Mouse (Mus musculus) liver, embryonic 11.5 days (tissue): ENCODE results near the gene Htr5b. TPM values are rescaled to one million over a fixed set of nuclear protein-coding genes. Genes with fewer than 3 reads are reported as not detected.

ENCODE experiments used
- ATAC-seq: fragments of 200-750 bp; cut with Nextera tagmentation; replicated peaks from 2 replicates; pipeline ENCODE4 v1.8.0; 2017; ENCODE audit warnings: moderate number of reproducible peaks, mild to moderate bottlenecking, moderate TSS enrichment, moderate library complexity; ENCODE audit not compliant: low FRiP score
- DNase-seq: peaks from one replicate; pipeline ENCODE4 v3.0.0-alpha.2; 2017; ENCODE audit warnings: low spot score
- H3K27ac ChIP-seq: fragments of 300-500 bp; sonication (generic); 2 replicates; pipeline ENCODE4 v1.5.1; 2014; ENCODE audit warnings: mild to moderate bottlenecking, low read depth, low read length, control low read depth
- H3K27me3 ChIP-seq: fragments of 300-500 bp; sonication (generic); replicated peaks from 2 replicates; pipeline ENCODE4 v1.6.1; 2014; ENCODE audit warnings: low read length, mixed read lengths; ENCODE audit not compliant: control insufficient read depth, insufficient read depth
- H3K36me3 ChIP-seq: fragments of 300-500 bp; sonication (generic); 2 replicates; pipeline ENCODE4 v1.6.1; 2014; ENCODE audit warnings: mild to moderate bottlenecking, low read length, moderate library complexity, mixed read lengths; ENCODE audit not compliant: control insufficient read depth, insufficient read depth
- H3K4me1 ChIP-seq: fragments of 300-500 bp; sonication (generic); replicated peaks from 2 replicates; pipeline ENCODE4 v1.6.1; 2014; ENCODE audit warnings: low read length, mixed read lengths; ENCODE audit not compliant: control insufficient read depth, insufficient read depth
- H3K4me2 ChIP-seq: fragments of 300-500 bp; sonication (generic); 2 replicates; pipeline ENCODE4 v1.6.1; 2014; ENCODE audit warnings: mild to moderate bottlenecking, control low read depth, moderate library complexity
- H3K4me3 ChIP-seq: fragments of 300-500 bp; sonication (generic); 2 replicates; pipeline ENCODE4 v1.5.1; 2014; ENCODE audit warnings: low read depth, low read length, control low read depth
- H3K9ac ChIP-seq: fragments of 300-500 bp; sonication (generic); 2 replicates; pipeline ENCODE4 v1.6.1; 2014; ENCODE audit warnings: low read depth, low read length, control low read depth
- H3K9me3 ChIP-seq: fragments of 300-500 bp; sonication (generic); 2 replicates; pipeline ENCODE4 v1.6.1; 2016; ENCODE audit warnings: low read length, inconsistent platforms, mixed read lengths; ENCODE audit not compliant: control insufficient read depth
- WGBS: fragments of 180-500 bp; shearing (Covaris S2); extraction: QIAGEN DNeasy Blood & Tissue Kit; methylation state at CpG from one replicate; pipeline ENCODE4 v1.1.7; 2014; 5-methylcytosine and 5-hydroxymethylcytosine counted together
- polyA plus RNA-seq: library from polyadenylated mRNA; unstranded; fragments of >200 nt; fragmentation: Nextera tagmentation; extraction: Ambion mirVana; gene quantifications from 2 replicates; pipeline ENCODE4 v1.2.1, GENCODE M21; 2014

Gene Htr5b
- polyA plus RNA-seq, 1 experiment from 2014 or later, result not detected

- H3K4me3 ChIP-seq, result no peak overlapping the region
- no peak for ATAC-seq
- H3K27ac ChIP-seq, result no peak overlapping the region
- no peak for DNase-seq
- H3K4me1 ChIP-seq, result no peaks in the 10 kb centered on the region
- no peaks in the 10 kb centered on the region for H3K36me3 ChIP-seq
- WGBS, result 59% methylated on average over 2 of the region's 2 CpGs
- no peaks in the 10 kb centered on the region for H3K27me3 ChIP-seq
- H3K4me2 ChIP-seq, result no peak overlapping the region
- no peak overlapping the region for H3K9ac ChIP-seq
- no peaks in the 10 kb centered on the region for H3K9me3 ChIP-seq
Measured at GRCm38 (mm10) chr1:121511186-121511585, 17.1 kb downstream of the Htr5b start.

- Histone ChIP-seq H3K4me1 (no peaks in the 10 kb centered on the region), H3K4me3 (no peak overlapping the region), H3K4me2 (no peak overlapping the region), H3K27me3 (no peaks in the 10 kb centered on the region), H3K9ac (no peak overlapping the region), H3K9me3 (no peaks in the 10 kb centered on the region), H3K27ac (no peak overlapping the region), H3K36me3 (no peaks in the 10 kb centered on the region)
- DNase-seq, result no peak
- 85% methylated on average over 19 of the region's 19 CpGs for WGBS
- no peak for ATAC-seq
Measured at GRCm38 (mm10) chr1:121510420-121511140, 17.7 kb downstream of the Htr5b start.

- Histone ChIP-seq H3K36me3 (no peaks in the 10 kb centered on the region), H3K27ac (no peak overlapping the region), H3K4me2 (no peak overlapping the region), H3K4me3 (no peak overlapping the region), H3K27me3 (no peaks in the 10 kb centered on the region), H3K4me1 (no peaks in the 10 kb centered on the region), H3K9me3 (no peaks in the 10 kb centered on the region), H3K9ac (no peak overlapping the region)
- 64% methylated on average over 2 of the region's 2 CpGs for WGBS
- ATAC-seq (no peak), DNase-seq (no peak)
Measured at GRCm38 (mm10) chr1:121508729-121509128, 19.5 kb downstream of the Htr5b start.

- H3K4me3 ChIP-seq, result no peak overlapping the region
- H3K4me2 ChIP-seq, result no peak overlapping the region
- H3K36me3 ChIP-seq, result peaks cover 23% of the 10 kb centered on the region
- H3K4me1 ChIP-seq, result no peaks in the 10 kb centered on the region
- no peak overlapping the region for H3K27ac ChIP-seq
- no peak overlapping the region for H3K9ac ChIP-seq
- H3K9me3 ChIP-seq, result no peaks in the 10 kb centered on the region
- ATAC-seq (peak; percentile 60), DNase-seq (no peak)
- 90% methylated on average over 4 of the region's 4 CpGs for WGBS
- H3K27me3 ChIP-seq, result no peaks in the 10 kb centered on the region
Measured at GRCm38 (mm10) chr1:121497093-121497492, 31.2 kb downstream of the Htr5b start.

- peaks cover 9% of the 10 kb centered on the region for H3K36me3 ChIP-seq
- no peak for DNase-seq
Measured at GRCm38 (mm10) chr1:121490241-121490640, 38.0 kb downstream of the Htr5b start.

GRCm38 (mm10) chr1:121486803-121487202 lies 41.5 kb downstream of the Htr5b start:
- ATAC-seq (no peak), DNase-seq (no peak)
- Histone ChIP-seq H3K27ac (no peak overlapping the region), H3K4me1 (no peaks in the 10 kb centered on the region), H3K27me3 (no peaks in the 10 kb centered on the region), H3K4me3 (no peak overlapping the region), H3K4me2 (no peak overlapping the region), H3K36me3 (peaks cover 14% of the 10 kb centered on the region), H3K9me3 (no peaks in the 10 kb centered on the region), H3K9ac (no peak overlapping the region)
- 94% methylated on average over 6 of the region's 6 CpGs for WGBS

More at GRCm38 (mm10) chr1:121490241-121490640, 38.0 kb downstream of the Htr5b start:
- peak; percentile 46; the same call in 1 of the 2 replicates for ATAC-seq
- Histone ChIP-seq H3K9me3 (no peaks in the 10 kb centered on the region), H3K9ac (no peak overlapping the region), H3K27me3 (no peaks in the 10 kb centered on the region), H3K4me2 (no peak overlapping the region), H3K27ac (no peak overlapping the region), H3K4me1 (no peaks in the 10 kb centered on the region), H3K4me3 (no peak overlapping the region)
- 35% methylated on average over 5 of the region's 5 CpGs for WGBS

GRCm38 (mm10) chr1:121483091-121483490 lies 45.2 kb downstream of the Htr5b start:
- H3K27ac ChIP-seq, result no peak overlapping the region
- H3K27me3 ChIP-seq, result no peaks in the 10 kb centered on the region
- 84% methylated on average over 4 of the region's 4 CpGs for WGBS
- no peak for ATAC-seq
- no peak overlapping the region for H3K9ac ChIP-seq
- H3K36me3 ChIP-seq, result peaks cover 14% of the 10 kb centered on the region
- DNase-seq, result no peak
- H3K9me3 ChIP-seq, result no peaks in the 10 kb centered on the region
- H3K4me2 ChIP-seq, result no peak overlapping the region
- no peaks in the 10 kb centered on the region for H3K4me1 ChIP-seq
- no peak overlapping the region for H3K4me3 ChIP-seq

GRCm38 (mm10) chr1:121479403-121479802 lies 48.9 kb downstream of the Htr5b start:
- ATAC-seq (no peak), DNase-seq (no peak)
- WGBS, result 86% methylated on average over 5 of the region's 5 CpGs

More at GRCm38 (mm10) chr1:121479403-121479802, 48.9 kb downstream of the Htr5b start:
- H3K27me3 ChIP-seq, result no peaks in the 10 kb centered on the region
- H3K9me3 ChIP-seq, result no peaks in the 10 kb centered on the region
- H3K27ac ChIP-seq, result no peak overlapping the region
- no peak overlapping the region for H3K4me3 ChIP-seq
- H3K4me1 ChIP-seq, result no peaks in the 10 kb centered on the region
- no peak overlapping the region for H3K4me2 ChIP-seq
- no peak overlapping the region for H3K9ac ChIP-seq
- peaks cover 14% of the 10 kb centered on the region for H3K36me3 ChIP-seq
